Mouse (Mus musculus): ENCODE data around the gene Secisbp2.

DNA sequence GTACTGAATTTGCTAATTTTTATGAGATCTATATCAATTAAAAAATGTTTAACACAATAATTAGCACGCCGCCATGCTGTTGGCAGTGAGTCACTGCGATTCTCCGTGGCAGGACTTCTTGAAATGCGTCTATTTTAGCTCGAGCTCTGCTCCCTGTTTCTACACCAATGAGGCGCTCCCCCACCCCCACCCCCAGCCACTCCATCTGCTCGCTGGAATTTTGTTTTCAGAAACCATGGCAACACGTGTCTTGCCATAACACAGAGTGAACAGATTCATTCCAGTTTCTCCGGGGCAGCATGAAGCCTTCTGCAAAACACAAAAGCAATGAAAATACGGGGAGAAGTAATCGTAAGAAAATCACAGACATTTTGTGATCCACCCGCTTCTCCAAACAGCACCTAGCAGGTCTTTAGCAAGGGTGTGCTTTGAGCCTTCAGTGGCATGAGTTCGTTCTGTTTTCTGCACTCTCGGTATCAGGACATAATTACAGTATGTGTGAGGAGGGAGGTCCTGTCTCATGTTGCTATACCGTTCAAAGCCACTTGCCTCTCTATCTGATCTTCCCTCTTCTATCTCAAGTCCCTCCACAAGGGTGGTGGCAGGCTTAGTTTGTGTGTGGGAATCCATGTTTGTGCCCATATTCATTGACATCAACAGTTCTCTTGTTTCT lies 48.1 kb upstream of the Secisbp2 start:
- TF ChIP-seq POLR2A (IDR thresholded peaks at IDR 0.05; ENCODE audit: extremely low read depth, insufficient read depth, low read length) (0 out of 2 replicates have a peak, but pooled peaks have one; percentile 52), CTCF (IDR thresholded peaks at IDR 0.05; ENCODE audit: extremely low read depth, insufficient read depth, low read length) (no peak)
